Mouse (Mus musculus) megakaryocyte, adult 5-6 weeks (primary cell): Measurements from ENCODE around the gene Slc47a2. TPM values are rescaled to one million over a fixed set of nuclear protein-coding genes. Genes with fewer than 3 reads are reported as not detected.
A peak's percentile ranks its signal among the peaks of the same experiment; 100 is the strongest.

Experiments used
- ATAC-seq: 2 replicates; pipeline ENCODE4 v1.8.0; 2016; ENCODE audit warnings: mild to moderate bottlenecking, inconsistent platforms; ENCODE audit not compliant: poor library complexity, severe bottlenecking
- total RNA-seq, 2 experiments: library from RNA; stranded (forward) in 1 of 2; stranded (reverse) in 1 of 2; fragments of 153-499, 151-499 nt in 1 of 2; fragments of 221-1000, 200-1000 nt in 1 of 2; gene quantifications; 2 replicates each; pipeline versions ENCODE4 v1.2.3 to v1.2.4; 2015 to 2017

Slc47a2 gene
- total RNA-seq (2015) (not detected in 2 replicates), total RNA-seq (2017) (not detected in 2 replicates)

DNA sequence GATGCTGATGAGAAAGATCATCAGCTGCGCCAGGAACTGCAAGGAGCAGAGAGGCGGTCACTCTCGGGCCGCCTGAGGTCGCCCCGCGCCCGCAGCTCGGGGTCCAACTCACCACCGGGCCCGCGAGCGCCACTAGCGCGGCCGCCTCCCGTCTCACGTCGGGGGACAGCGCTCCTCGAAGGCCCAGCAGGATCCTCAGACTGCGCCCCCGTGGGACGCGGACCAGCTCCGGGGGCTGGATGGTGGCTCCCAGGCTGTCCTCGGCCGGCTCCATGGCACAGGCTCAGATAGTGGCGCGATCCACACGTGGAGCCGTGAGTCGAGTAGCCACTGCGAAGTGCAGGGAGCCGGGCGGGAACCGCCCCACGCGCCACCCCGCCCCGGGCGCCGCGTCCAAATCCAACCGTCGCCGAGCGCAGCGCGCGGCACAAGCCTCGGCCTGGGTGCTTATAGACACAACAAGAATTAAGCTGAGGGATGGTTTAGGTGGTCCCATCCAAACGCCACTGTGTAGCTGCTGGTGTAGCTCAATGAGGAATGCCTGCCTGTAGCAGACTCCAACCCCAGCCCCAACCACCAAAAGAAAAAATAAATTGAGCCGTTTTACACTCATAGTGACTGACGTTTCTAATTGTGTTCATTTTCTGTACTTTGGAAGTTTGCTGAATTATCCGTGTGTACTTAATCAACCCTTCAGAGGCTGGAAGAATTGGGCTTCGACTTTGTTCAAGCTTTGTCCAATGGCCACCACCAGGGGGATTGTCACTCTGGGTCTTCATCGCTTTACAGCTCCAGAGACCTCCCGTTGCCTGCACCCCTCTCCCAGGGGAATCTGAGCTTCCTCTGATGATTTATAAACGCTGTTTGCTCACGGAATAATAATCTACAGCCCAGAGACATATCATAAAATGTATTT is at the start of gene Slc47a2:
Gene Slc47a2, minus strand, starts transcription at position 356 of the 916 bp plus-strand sequence.
- no peak for ATAC-seq

DNA sequence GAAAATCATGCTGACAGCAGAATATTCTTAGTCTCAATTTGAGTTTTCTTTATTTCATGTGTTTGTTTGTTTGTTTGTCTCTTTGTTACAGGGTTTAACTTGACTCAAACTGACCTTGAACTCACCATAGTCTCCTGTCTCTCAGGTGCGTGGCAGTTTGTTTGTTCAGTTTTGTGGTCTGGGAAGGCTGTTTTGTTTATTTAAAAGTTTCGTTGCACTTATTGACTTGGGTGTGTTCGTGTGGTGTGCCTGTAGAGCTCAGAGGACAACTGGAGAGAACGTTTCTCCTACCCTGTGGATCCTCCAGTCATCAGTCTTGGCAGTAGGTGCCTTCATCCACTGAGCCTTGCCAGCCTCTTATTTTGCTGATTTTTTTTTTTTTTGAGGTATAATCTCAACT is 46.3 kb upstream of the Slc47a2 start:
- ATAC-seq = no peak

DNA sequence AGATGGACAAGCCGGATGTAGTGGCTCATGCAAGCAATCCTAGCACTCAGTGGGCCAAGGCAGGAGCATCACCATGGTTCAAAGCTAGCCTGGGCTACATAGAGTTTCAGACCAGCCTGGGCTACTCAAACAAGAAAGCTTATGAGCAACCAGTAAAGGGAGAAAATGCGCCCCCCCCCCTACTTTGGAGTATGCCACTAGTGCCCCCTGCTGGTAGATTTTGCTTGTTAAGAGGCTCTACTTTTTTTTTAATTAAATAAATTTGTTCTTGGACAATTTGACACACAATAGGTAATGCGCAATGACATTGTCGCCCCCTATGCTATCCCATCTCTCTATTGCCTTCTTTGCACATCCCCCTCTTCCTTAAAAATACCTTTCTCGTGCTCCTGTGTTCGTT is 45.4 kb upstream of the Slc47a2 start:
- no peak for ATAC-seq

DNA sequence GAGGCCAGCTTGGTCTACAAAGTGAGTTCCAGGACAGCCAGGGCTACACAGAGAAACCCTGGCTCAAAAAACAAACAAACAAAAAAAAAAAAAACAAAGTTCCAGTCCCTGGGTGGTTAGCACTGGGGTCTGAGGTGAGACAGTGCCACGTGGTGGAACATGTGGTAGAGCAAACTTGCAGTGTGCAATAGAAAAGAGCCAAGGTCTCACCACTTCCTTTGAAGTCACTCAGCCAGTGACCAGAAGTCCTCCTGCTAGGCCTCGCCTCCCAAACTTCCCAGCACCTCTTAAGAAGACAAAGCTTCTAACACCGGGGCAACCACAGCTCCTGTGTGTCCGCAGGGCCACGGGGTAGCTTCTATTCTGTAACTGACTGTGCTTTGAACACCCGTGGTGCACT is 44.6 kb upstream of the Slc47a2 start:
- no peak for ATAC-seq

DNA sequence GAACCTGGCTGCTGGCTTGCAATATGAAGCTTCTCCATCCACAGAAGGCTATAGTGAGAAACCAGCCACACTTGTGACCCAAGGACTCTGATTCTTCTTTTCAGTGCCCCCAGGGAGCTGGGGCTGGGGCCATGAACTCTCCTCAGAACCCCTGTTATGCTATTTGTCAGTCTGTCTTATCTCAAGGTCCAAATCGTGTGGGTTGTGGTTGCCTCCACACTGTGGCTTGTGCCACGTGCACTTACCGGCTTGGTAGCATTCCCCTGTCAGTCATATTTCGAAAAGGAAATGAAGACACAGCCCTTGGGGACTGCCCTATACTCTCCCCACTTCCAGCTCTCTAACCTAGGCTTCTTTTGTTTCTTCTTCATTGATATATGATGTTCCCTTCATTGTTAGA is 43.1 kb upstream of the Slc47a2 start:
- ATAC-seq = no peak; the same call in 1 of the 2 replicates

DNA sequence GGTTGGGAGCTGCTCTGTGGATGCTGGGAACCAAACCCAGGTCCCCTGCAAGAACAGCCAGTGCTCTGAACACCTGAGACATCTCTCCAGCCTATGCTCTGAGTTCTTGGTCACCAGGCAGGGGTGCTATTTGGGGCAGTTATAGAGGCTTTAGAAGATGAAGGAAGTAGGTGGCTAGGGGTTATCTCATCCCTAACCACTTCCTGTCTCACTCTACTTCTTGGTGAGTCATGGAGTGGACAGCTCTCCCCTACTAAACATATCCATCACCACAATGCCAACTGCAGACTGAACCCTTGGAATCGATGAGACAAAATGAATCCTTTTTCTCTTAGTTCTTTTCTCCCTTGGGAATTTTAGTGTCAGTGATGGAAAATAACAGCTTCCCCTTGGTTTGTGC is 38.6 kb upstream of the Slc47a2 start:
- ATAC-seq = peak; percentile 75

DNA sequence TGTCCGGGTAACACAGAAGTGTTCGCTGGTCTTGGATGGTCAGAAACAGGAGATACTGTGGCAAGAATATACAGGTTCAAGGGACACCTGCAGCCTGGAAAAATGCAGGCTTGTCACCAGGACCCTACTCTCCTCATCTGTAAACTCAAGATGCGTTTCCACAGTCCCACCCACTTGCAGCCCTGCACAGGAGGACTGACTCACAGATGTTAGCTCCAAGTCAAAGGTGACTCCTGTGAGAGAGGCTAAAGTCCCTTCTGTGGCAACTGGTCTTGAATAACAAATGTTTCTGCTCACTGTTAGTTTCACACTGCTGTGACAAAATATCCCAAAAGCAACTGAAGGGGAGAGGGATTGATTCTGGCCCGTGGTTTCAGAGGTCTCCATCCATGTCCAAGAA is 36.0 kb upstream of the Slc47a2 start:
- no peak for ATAC-seq

DNA sequence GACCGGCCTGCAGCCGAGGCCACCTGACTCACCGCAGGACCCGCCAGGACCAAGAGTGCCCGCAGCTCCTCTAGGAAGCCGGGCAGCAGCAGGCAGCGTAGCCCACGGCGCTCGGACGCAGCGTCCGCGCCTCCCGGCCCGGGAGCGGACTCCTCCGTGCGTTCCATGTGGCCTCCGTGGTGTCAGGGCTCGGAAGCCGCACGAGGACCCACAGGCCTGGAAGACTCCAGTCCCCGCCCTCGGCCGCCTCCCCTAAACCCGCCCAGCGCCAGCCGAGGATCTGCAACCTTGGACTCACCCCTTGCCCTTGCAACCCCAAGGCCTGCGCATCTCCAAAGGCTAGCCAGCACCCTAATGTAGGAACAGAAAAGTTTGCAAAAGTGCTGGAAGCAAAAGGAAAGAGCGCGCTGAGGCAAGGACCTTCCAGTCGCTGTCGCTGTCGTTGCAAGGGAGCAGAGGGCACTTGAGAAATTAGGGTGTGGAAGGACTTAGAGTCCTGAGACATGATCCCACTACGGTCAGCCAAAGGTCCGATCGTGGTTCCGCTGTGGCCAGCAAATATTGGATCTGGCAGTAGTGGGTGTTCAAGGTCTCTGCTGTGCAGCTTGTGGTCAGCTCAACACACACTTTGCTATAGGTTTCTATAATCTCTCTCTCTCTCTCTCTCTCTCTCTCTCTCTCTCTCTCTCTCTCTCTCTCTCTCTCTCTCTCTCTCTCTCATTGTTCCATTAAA is 35.4 kb upstream of the Slc47a2 start, which contains the start of gene Slc47a1:
Gene Slc47a1, minus strand, starts transcription at position 465 of the 733 bp plus-strand sequence.
- no peak for ATAC-seq

DNA sequence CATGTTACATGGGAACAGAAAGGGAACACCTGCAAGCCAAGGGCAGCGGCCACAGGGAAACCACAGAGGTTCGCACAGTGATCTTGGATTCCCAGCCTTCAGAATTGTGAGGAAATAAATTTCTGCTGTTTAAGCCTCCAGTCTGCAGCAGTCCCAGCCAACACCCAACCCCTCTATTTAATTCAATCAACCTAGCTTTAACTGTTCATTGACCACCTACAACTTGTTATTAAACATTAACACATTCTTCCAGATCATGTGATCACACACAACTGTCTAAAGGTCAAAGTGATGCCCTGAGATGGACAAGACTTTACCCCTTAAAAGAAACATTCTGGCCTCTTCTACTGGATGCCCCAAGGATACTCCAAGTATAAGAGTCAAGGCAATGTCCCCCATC is 26.0 kb upstream of the Slc47a2 start:
- no peak for ATAC-seq

DNA sequence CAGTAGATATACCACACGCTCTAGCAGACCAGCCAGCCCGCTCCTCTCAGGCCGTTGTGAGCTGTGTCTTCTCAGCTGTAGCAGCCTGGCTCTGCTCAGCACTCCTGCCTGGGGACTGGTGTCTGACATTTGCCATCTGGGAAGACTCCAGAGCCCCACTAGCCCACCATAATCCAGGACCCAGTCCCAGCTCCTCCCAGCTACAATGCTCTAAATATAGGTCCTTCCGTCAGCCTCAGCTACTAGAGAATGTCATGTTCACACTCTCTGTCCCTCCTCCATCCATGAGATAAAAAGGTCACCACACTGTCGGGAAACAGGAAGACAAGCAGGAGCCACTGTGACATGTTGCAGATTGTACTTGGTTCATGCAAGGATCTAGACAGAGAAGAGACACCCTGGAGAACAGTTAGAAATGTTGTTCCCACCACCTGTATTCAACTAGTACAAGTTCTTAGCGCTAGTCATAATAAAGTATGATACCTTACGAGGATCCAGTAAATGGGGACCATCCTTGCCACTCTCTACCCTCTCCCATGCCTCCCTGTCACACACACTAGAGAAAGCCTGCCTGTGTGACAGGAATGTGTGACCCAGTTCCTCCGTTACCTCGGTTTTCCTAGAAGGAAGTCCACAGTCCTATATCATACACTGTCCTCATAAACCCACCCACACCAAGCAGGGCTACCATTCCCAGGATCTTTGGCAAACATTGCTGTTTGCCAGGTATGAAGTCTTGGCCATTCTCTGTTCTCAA is 24.0 kb upstream of the Slc47a2 start:
- no peak for ATAC-seq

DNA sequence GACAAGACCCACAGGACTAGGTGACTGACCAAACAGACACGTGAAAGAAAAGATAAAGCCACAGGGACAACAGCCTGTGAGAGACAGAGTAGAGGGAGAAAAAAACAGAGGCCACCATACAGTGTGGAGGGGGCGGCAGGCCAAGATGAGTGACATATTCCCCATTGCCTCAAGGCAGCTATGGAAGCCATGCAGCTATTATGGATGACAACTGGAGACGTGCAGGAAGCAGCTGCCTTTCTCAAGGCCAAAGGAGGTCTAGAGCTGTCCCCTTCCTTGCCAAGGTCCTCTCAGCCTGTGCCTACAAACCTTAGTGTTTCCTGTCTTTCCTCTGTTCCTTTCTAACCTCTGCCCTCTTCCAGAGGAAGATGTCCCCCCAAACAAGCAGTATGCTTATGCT is 23.3 kb upstream of the Slc47a2 start:
- ATAC-seq = no peak

DNA sequence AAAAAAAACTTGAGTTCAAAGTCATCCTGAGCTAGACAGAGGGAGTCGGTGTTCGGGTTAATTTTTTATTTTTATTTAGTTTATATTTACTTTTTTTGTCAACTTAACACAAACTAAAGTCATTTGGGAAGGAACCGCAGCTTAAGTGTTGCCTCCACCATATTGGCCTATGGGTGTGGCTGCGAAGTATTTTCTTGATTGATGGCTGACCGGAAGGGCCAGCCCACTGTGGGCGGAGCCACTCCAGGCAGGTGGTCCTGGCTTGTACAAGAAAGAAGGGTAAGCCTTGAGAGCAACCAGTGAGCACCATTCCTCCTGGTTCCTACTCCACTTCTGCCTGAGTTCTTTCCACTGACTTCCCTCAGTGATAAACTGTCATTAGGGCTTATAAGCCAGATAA is 21.4 kb upstream of the Slc47a2 start:
- ATAC-seq = no peak

DNA sequence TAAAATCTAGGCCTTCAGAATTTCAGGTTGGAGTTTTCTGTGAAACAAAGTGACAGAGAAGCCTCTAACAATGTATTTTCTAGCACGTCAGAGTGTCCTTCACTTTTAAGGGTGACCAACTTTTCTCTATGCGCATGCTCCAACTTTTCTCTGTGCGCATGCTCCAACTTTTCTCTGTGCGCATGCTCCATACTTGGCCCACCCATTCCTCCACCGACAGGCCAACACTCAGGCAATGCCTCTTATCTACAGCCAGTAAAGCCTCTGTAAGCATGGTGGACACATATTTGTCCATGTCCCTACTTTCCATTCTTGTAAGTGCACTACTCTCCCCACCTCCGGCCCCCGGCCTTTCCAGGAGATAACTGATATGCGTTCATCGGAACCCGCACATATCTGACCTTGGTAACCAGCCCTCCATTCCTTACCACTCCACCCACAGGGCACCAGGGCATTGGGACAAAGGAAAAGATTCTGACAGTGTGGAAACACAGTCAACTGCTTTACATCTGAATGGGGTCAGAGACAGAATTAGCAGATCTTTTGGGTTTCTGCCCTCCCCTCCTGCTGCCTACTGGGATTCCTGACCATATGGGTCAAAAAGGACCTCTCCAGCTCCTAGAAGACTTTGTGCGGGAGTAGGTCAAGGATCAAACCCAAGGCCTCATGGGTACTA is 19.0 kb upstream of the Slc47a2 start:
- no peak for ATAC-seq

DNA sequence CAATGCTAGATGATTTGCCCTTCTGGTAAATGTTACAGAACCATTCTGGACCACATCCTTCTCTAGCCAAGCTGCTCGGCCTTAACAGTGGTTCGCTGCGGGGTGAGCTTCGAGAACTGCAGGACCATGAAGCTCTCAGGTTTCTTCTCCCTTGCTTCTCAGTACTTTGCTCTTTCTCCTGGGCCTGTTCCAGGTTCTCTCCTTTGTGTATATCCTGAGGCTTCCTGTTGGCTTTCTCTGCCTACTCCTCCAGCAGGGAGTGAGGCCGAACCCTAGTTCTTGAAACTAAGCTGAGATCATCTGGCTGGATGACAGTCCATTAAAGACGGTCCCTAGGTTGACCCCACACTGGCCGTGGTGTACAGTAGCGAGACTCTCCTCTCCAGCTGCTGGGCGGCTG is 13.9 kb upstream of the Slc47a2 start:
- ATAC-seq = no peak

DNA sequence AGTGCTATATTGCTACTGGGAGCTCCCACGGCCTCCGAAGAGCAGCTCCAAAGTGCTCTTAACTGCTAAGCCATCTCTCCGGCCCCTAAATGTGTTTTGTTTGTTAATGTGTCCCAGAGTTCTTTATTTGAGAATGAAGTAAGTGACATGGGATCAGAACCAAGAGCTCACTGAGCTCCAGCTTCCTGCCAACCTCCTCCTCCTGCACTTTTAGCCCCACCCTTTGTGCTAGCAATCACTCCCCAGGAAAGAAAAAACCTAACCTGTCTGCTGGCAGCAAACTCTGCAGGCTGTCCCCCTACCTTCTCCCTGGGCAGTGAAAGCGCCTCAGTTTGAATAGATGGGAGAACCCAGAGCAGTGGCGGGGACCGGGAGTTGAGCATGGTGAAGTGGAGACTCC is 13.5 kb upstream of the Slc47a2 start:
- no peak for ATAC-seq

DNA sequence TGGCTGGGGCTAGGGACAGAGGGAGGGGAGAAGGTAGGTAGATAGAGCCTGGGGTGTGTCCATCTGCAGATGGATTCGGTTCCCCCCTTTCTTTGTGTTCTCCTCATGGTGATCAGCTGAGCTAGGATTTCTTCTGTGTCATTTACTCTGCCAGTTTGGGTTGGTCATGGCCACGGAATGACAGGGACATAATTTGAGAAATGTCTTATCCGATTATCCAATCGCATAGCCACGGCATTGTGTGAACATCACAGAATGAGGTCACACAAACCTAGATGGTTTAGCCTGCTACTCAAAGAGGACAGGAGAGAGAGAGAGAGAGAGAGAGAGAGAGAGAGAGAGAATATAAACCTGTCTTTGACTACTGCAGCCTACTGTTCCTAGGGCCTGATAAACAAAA is 12.7 kb upstream of the Slc47a2 start:
- no peak for ATAC-seq

DNA sequence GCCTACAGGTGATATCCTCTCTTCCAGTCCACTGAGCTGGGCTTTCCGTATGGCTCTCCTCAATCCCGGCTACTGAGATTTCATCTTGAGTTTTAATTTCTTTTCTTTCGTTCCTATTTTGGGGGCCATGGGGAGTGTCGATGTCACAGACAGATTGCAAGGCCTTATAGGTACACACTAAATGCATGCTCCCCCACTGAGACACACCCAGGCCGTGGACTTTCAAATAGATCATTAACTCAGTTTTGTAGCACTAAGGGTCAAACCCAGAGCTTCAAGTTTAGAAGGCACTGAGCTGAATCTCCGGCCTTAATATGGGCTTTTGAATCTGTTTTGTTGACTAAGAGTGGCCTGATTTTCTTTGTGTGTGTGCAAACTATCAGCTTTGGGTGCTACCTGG is 11.7 kb upstream of the Slc47a2 start:
- ATAC-seq = no peak

DNA sequence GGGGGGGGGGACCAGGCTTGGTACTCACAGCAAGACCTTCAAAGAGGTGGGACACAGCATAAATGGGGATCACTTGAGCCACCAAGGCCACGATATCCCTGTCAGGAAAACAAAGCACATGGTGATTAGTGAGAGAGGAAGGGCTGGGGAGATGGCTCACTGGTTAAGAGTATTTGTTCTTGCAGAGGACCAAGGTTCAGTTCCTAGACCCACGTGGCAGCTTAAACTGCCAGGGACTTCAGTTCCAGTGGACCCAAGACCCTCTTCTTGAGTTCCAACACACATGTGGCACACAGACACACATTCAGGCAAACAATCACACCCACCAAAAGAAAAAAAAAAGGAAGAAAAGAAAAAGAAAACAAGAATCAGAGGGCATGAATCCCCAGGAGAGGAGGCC is 10.4 kb upstream of the Slc47a2 start:
- ATAC-seq = no peak

DNA sequence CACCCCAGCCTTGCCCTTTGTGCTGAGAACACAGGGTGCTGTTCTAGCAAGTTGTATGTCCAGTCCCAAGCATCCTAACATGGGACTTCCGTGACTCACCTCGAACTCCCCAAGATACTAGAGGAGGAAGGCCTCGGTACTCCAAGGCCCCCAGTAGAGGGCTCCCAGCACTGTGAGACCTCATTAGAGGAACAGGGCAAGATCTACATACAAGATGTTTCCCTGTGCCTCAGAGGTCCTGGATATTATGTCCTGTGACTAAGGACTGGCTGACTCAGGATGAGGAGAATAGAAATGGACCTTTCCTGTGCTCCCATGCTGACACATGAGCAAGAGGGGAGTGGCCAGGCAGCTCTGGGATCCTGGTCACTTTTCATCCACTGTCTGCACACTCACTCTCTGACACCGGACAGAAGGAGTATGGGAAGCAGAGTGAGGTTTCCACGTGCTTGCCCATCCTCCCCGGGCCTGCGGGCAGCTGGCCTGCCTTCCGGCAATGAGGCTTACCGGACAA is 9.5 kb upstream of the Slc47a2 start:
- ATAC-seq = no peak

DNA sequence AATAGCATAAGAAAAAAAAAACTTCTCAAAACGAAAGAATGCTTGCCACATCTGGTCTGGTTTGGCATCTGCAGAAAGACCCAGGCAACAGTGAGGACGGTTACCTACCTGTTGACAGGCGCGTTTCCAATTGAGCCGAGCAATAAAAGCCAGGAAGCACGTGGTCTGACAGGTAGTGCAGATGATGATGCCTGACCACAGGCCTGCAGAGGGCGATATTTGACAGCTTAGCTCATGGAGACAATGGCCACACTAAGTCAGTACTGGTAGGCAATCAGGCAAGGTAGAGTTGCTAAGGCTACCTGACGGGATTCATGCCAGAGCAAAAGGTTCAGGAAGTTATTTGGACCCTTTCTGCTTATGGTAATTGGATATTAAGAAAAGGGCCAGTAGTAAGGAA is 6.7 kb upstream of the Slc47a2 start:
- ATAC-seq = peak; percentile 89

DNA sequence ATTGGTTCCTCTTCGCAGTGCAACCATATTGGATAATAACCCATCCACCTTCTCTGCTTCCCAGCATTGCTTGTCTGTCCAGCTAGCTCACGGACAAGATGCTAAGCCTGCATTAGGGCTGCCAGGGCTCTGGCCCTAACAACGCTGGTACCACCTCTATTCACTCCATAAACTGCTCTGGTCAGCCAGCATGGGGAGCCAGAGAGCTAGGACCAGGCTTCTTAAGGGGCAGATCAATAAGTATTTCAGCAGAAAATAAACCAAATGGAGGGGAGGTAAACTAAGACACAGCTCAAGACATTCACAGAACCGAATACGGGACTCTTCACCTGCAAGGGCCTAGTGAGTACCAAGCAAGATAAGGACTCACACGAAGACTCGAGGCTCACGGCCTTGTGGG is 3.5 kb upstream of the Slc47a2 start:
- no peak for ATAC-seq
